Mouse (Mus musculus) intestine, embryonic 14.5 days (tissue): ENCODE results near the gene Rasl10a. TPM values are rescaled to one million over a fixed set of nuclear protein-coding genes. Genes with fewer than 3 reads are reported as not detected.

Experiments used
- ATAC-seq: fragments of 200-750 bp; cut with Nextera tagmentation; replicated peaks from 2 replicates; pipeline ENCODE4 v1.8.0; 2017; ENCODE audit warnings: low read depth, moderate number of reproducible peaks, moderate TSS enrichment, moderate library complexity; ENCODE audit not compliant: low FRiP score, low TSS enrichment
- DNase-seq: peaks from one replicate; pipeline ENCODE4 v3.0.0-alpha.2; 2018; ENCODE audit warnings: low spot score
- H3K27ac ChIP-seq: fragments of 300-500 bp; sonication (generic); 2 replicates; pipeline ENCODE4 v1.5.1; 2014; ENCODE audit warnings: low read depth, mild to moderate bottlenecking, control low read depth
- H3K27me3 ChIP-seq: fragments of 300-500 bp; sonication (generic); replicated peaks from 2 replicates; pipeline ENCODE4 v1.6.1; 2014; ENCODE audit warnings: low read length, control low read depth; ENCODE audit not compliant: control insufficient read depth, insufficient read depth
- H3K36me3 ChIP-seq: fragments of 300-500 bp; sonication (generic); 2 replicates; pipeline ENCODE4 v1.6.1; 2014; ENCODE audit warnings: low read length, control low read depth; ENCODE audit not compliant: control insufficient read depth, insufficient read depth
- H3K4me1 ChIP-seq: fragments of 300-500 bp; sonication (generic); replicated peaks from 2 replicates; pipeline ENCODE4 v1.6.1; 2014; ENCODE audit warnings: low read length, control low read depth, mixed read lengths; ENCODE audit not compliant: control insufficient read depth, insufficient read depth
- H3K4me2 ChIP-seq: fragments of 300-500 bp; sonication (generic); 2 replicates; pipeline ENCODE4 v1.6.1; 2014; ENCODE audit warnings: low read length
- H3K4me3 ChIP-seq: fragments of 300-500 bp; sonication (generic); 2 replicates; pipeline ENCODE4 v1.5.1; 2014; ENCODE audit warnings: low read depth, low read length, control low read depth, mixed read lengths
- H3K9ac ChIP-seq: fragments of 300-500 bp; sonication (generic); 2 replicates; pipeline ENCODE4 v1.6.1; 2014; ENCODE audit warnings: mild to moderate bottlenecking, low read length
- H3K9me3 ChIP-seq: fragments of 300-500 bp; sonication (generic); 2 replicates; pipeline ENCODE4 v1.6.1; 2016; ENCODE audit warnings: low read length, control low read depth; ENCODE audit not compliant: control insufficient read depth
- WGBS: fragments of 180-500 bp; shearing (Covaris S2); extraction: QIAGEN DNeasy Blood & Tissue Kit; methylation state at CpG from one replicate; pipeline ENCODE4 v1.1.7; 2014; 5-methylcytosine and 5-hydroxymethylcytosine counted together
- microRNA-seq: library from miRNA; unstranded; fragments of <30 nt; microRNA quantifications from one replicate; pipeline ENCODE4, GENCODE M21; 2016
- polyA plus RNA-seq: library from polyadenylated mRNA; unstranded; fragments of >200 nt; fragmentation: Nextera tagmentation; extraction: Ambion mirVana; gene quantifications from 2 replicates; pipeline ENCODE4 v1.2.1, GENCODE M21; 2014

Gene Rasl10a
- polyA plus RNA-seq, 1 experiment from 2014 or later: 1.1 TPM

GRCm38 (mm10) chr11:5100801-5101200 lies 42.9 kb downstream of the Rasl10a start:
- H3K27me3 ChIP-seq: no peaks in the 10 kb centered on the region
- ATAC-seq (no peak), DNase-seq (no peak)
- 43% methylated on average over 5 of the region's 5 CpGs for WGBS
- no peaks in the 10 kb centered on the region for H3K9me3 ChIP-seq
- H3K9ac ChIP-seq: no peak overlapping the region
- H3K4me2 ChIP-seq: peak overlapping the region; percentile 93
- peaks cover 22% of the 10 kb centered on the region for H3K36me3 ChIP-seq
- peaks cover 25% of the 10 kb centered on the region for H3K4me1 ChIP-seq
- H3K27ac ChIP-seq: no peak overlapping the region
- H3K4me3 ChIP-seq: peak overlapping the region; percentile 99; the same call in 1 of the 2 replicates

GRCm38 (mm10) chr11:5101641-5102040 lies 43.7 kb downstream of the Rasl10a start:
- DNase-seq: no peak
- 81% methylated on average over 6 of the region's 6 CpGs for WGBS
- no peak overlapping the region for H3K4me2 ChIP-seq

GRCm38 (mm10) chr11:5102384-5102783 lies 44.5 kb downstream of the Rasl10a start:
- ATAC-seq: no peak
- WGBS: 92% methylated on average over 7 of the region's 7 CpGs

More at GRCm38 (mm10) chr11:5101641-5102040, 43.7 kb downstream of the Rasl10a start:
- no peak for ATAC-seq
- no peak overlapping the region for H3K9ac ChIP-seq
- H3K9me3 ChIP-seq: no peaks in the 10 kb centered on the region
- no peaks in the 10 kb centered on the region for H3K27me3 ChIP-seq
- no peak overlapping the region for H3K27ac ChIP-seq
- H3K36me3 ChIP-seq: peaks cover 22% of the 10 kb centered on the region
- H3K4me3 ChIP-seq: no peak overlapping the region
- H3K4me1 ChIP-seq: peaks cover 19% of the 10 kb centered on the region

GRCm38 (mm10) chr11:5103986-5104509 lies 46.1 kb downstream of the Rasl10a start:
- Histone ChIP-seq H3K4me3 (no peak overlapping the region), H3K9me3 (no peaks in the 10 kb centered on the region), H3K4me1 (peaks cover 10% of the 10 kb centered on the region), H3K27me3 (no peaks in the 10 kb centered on the region), H3K27ac (no peak overlapping the region), H3K4me2 (no peak overlapping the region), H3K9ac (no peak overlapping the region), H3K36me3 (peaks cover 22% of the 10 kb centered on the region)
- 90% methylated on average over 4 of the region's 4 CpGs for WGBS
- ATAC-seq (no peak), DNase-seq (no peak)

More at GRCm38 (mm10) chr11:5102384-5102783, 44.5 kb downstream of the Rasl10a start:
- H3K9ac ChIP-seq: no peak overlapping the region
- no peak overlapping the region for H3K4me3 ChIP-seq
- DNase-seq: no peak
- peaks cover 12% of the 10 kb centered on the region for H3K4me1 ChIP-seq
- no peaks in the 10 kb centered on the region for H3K9me3 ChIP-seq
- H3K4me2 ChIP-seq: no peak overlapping the region
- no peak overlapping the region for H3K27ac ChIP-seq
- peaks cover 22% of the 10 kb centered on the region for H3K36me3 ChIP-seq
- H3K27me3 ChIP-seq: no peaks in the 10 kb centered on the region

GRCm38 (mm10) chr11:5109441-5109840 lies 51.5 kb downstream of the Rasl10a start:
- 67% methylated on average over 8 of the region's 8 CpGs for whole genome bisulfite sequencing
- Histone ChIP-seq H3K4me2 (no peak overlapping the region), H3K27ac (no peak overlapping the region)

More at GRCm38 (mm10) chr11:5109441-5109840, 51.5 kb downstream of the Rasl10a start:
- Histone ChIP-seq H3K36me3 (peaks cover 11% of the 10 kb centered on the region), H3K4me3 (no peak overlapping the region), H3K4me1 (no peaks in the 10 kb centered on the region), H3K27me3 (no peaks in the 10 kb centered on the region), H3K9ac (no peak overlapping the region), H3K9me3 (no peaks in the 10 kb centered on the region)
- no peak for DNase-seq
- ATAC-seq: no peak

Small RNA genes within 50 kb of the gene (microRNA-seq; reads per million reads assigned to microRNA genes)
- gene Gm47296: not detected

Other genes starting within 250 kb of the Rasl10a start
- gene Nf2, start 208.6 kb upstream of the Rasl10a start, polyA plus RNA-seq: 42.0 and 43.6 TPM in 2 replicates
- 85.2 and 85.3 TPM in 2 replicates for gene Nipsnap1, start 184.2 kb upstream of the Rasl10a start, polyA plus RNA-seq
- 38.4 and 41.6 TPM in 2 replicates for gene Thoc5, start 162.8 kb upstream of the Rasl10a start, polyA plus RNA-seq
- 1.1 and 1.2 TPM in 2 replicates for gene Nefh, start 110.1 kb upstream of the Rasl10a start, polyA plus RNA-seq
- 56.0 and 58.9 TPM in 2 replicates for gene Ap1b1, start 71.3 kb upstream of the Rasl10a start, polyA plus RNA-seq
- 27.4 and 29.3 TPM in 2 replicates for gene Gas2l1, start 7.2 kb downstream of the Rasl10a start, polyA plus RNA-seq
- 30.4 TPM in 2 replicates for gene Rhbdd3, start 40.8 kb downstream of the Rasl10a start, polyA plus RNA-seq
- gene Ewsr1, start 41.1 kb downstream of the Rasl10a start, polyA plus RNA-seq: 373 and 390 TPM in 2 replicates
- 74.8 and 88.5 TPM in 2 replicates for gene Emid1, start 94.1 kb downstream of the Rasl10a start, polyA plus RNA-seq
- 9.8 and 11.8 TPM in 2 replicates for gene Kremen1, start 203.4 kb downstream of the Rasl10a start, polyA plus RNA-seq